Mouse (Mus musculus): ENCODE measurements at regions not wholly inside any gene's neighbourhood (a gene's known extent, or its start where the extent isn't known, plus 50 kb on each side); places are given as distances from the start of the nearest gene placed in this dataset.

- Histone ChIP-seq H3K4me3 (replicated peaks; ENCODE audit: low read length) (no peak overlapping the region), H3K9ac (ENCODE audit: low read depth, low read length, severe bottlenecking) (no peak overlapping the region), H3K27ac (replicated peaks; ENCODE audit: low read depth, low read length) (no peak overlapping the region), H3K9me3 (ENCODE audit: control insufficient read depth, low read length) (no peaks in the 10 kb centered on the region), H3K4me1 (ENCODE audit: control insufficient read depth, insufficient read depth, low read length) (no peaks in the 10 kb centered on the region), H3K4me2 (replicated peaks; ENCODE audit: low read depth, low read length, severe bottlenecking) (no peak overlapping the region), H3K36me3 (ENCODE audit: control insufficient read depth, insufficient read depth, low read length) (no peaks in the 10 kb centered on the region), H3K27me3 (ENCODE audit: control insufficient read depth, insufficient read depth, low read length) (no peaks in the 10 kb centered on the region)
- no peak for TF ChIP-seq POLR2A (IDR thresholded peaks at IDR 0.05; ENCODE audit: borderline replicate concordance, extremely low read depth, insufficient read depth, insufficient read length)
- DNase-seq (ENCODE audit: low spot score) = no peak
- no peak for ATAC-seq (ENCODE audit: low FRiP score, low read depth)
- WGBS = 47% methylated on average over 4 of the region's 4 CpGs
These were observed 215.1 kb upstream of the Rasa1 start for GRCm38 (mm10) chr13:85504001-85504400.

DNA sequence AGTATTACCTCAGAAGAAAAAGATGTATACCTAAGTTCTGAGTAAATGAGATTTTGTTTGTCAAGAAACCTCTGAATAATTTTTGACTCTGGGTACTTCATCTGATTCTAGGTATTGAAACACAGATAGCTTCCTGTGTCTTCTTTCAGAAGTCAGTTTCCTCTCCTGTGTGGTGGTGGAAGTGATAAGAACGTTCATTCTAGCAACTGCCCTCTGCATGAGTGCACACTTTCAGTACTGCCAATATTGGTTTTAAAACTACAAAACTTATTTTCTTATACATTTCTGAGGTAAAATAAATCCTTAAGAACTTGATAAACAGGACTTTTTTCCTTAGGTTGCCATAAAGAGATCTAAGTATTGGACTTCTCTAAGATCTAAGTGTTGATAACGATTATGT, 209.8 kb upstream of the Rasa1 start:
- no peak for TF ChIP-seq POLR2A (IDR thresholded peaks at IDR 0.05; ENCODE audit: borderline replicate concordance, extremely low read depth, insufficient read depth, insufficient read length)
- no peak for DNase-seq (ENCODE audit: low spot score)
- 78% methylated on average over 2 of the region's 2 CpGs for WGBS

DNA sequence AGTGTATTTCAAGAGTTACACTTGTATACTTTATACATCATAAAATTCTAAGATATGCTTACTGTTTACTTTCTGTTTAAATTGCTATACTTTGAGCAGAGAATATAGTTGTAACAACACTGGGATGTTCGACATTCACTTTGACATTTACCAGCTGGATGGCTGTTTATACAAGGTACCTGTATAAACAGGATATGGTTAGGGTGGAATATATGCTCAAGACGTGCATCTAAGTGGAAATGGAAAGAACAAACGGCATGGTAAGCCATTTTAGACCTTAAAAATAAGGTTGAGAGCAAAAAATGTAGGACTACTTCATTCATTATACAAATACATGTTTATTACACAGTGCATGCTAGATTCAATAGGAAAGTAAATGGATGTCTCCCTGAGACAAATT, 195.9 kb upstream of the Rasa1 start:
- DNase-seq (ENCODE audit: low spot score) = no peak
- no peak overlapping the region for H3K4me3 ChIP-seq (replicated peaks; ENCODE audit: low read length)
- WGBS = 74% methylated on average over 3 of the region's 3 CpGs
- no peak overlapping the region for H3K9ac ChIP-seq (ENCODE audit: low read depth, low read length, severe bottlenecking)
- no peaks in the 10 kb centered on the region for H3K4me1 ChIP-seq (ENCODE audit: control insufficient read depth, insufficient read depth, low read length)
- no peak for TF ChIP-seq POLR2A (IDR thresholded peaks at IDR 0.05; ENCODE audit: borderline replicate concordance, extremely low read depth, insufficient read depth, insufficient read length)
- H3K9me3 ChIP-seq (ENCODE audit: control insufficient read depth, low read length) = no peaks in the 10 kb centered on the region
- H3K27ac ChIP-seq (replicated peaks; ENCODE audit: low read depth, low read length) = no peak overlapping the region
- H3K4me2 ChIP-seq (replicated peaks; ENCODE audit: low read depth, low read length, severe bottlenecking) = no peak overlapping the region
- no peaks in the 10 kb centered on the region for H3K27me3 ChIP-seq (ENCODE audit: control insufficient read depth, insufficient read depth, low read length)
- no peaks in the 10 kb centered on the region for H3K36me3 ChIP-seq (ENCODE audit: control insufficient read depth, insufficient read depth, low read length)
- ATAC-seq (ENCODE audit: low FRiP score, low read depth) = no peak

More for the DNA sequence above, 209.8 kb upstream of the Rasa1 start:
- Histone ChIP-seq H3K27me3 (ENCODE audit: control insufficient read depth, insufficient read depth, low read length) (no peaks in the 10 kb centered on the region), H3K9me3 (ENCODE audit: control insufficient read depth, low read length) (no peaks in the 10 kb centered on the region), H3K27ac (replicated peaks; ENCODE audit: low read depth, low read length) (no peak overlapping the region), H3K4me3 (replicated peaks; ENCODE audit: low read length) (no peak overlapping the region), H3K4me1 (ENCODE audit: control insufficient read depth, insufficient read depth, low read length) (no peaks in the 10 kb centered on the region), H3K4me2 (replicated peaks; ENCODE audit: low read depth, low read length, severe bottlenecking) (no peak overlapping the region), H3K9ac (ENCODE audit: low read depth, low read length, severe bottlenecking) (no peak overlapping the region), H3K36me3 (ENCODE audit: control insufficient read depth, insufficient read depth, low read length) (no peaks in the 10 kb centered on the region)
- no peak for ATAC-seq (ENCODE audit: low FRiP score, low read depth)

- no peak for ATAC-seq (ENCODE audit: low FRiP score, low read depth)
- H3K9ac ChIP-seq (ENCODE audit: low read depth, low read length, severe bottlenecking) = no peak overlapping the region
- H3K27ac ChIP-seq (replicated peaks; ENCODE audit: low read depth, low read length) = no peak overlapping the region
- no peak for DNase-seq (ENCODE audit: low spot score)
- H3K9me3 ChIP-seq (ENCODE audit: control insufficient read depth, low read length) = no peaks in the 10 kb centered on the region
- H3K4me2 ChIP-seq (replicated peaks; ENCODE audit: low read depth, low read length, severe bottlenecking) = no peak overlapping the region
- no peaks in the 10 kb centered on the region for H3K27me3 ChIP-seq (ENCODE audit: control insufficient read depth, insufficient read depth, low read length)
- no peak for TF ChIP-seq POLR2A (IDR thresholded peaks at IDR 0.05; ENCODE audit: borderline replicate concordance, extremely low read depth, insufficient read depth, insufficient read length)
- no peaks in the 10 kb centered on the region for H3K4me1 ChIP-seq (ENCODE audit: control insufficient read depth, insufficient read depth, low read length)
- no peaks in the 10 kb centered on the region for H3K36me3 ChIP-seq (ENCODE audit: control insufficient read depth, insufficient read depth, low read length)
- no peak overlapping the region for H3K4me3 ChIP-seq (replicated peaks; ENCODE audit: low read length)
These were observed 194.4 kb upstream of the Rasa1 start for GRCm38 (mm10) chr13:85483348-85483747.

DNA sequence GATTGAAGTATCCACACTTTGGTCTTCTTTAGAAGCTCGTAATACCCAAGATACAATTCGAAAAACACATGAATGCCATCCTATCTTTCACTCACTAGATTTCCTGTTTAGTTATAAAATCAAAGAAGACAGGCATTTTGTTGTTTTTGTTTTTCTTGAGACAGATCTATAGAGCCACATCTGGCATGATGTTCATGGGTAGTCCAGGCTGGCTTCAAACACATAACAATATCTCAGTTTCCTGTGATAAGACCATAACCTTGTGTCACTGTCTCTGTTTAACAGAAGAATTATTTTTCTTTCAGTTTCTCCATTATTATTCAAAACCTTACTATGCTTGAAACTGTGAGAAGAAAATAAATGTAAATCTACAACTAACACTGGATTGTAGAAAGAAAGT, 190.5 kb upstream of the Rasa1 start:
- no peaks in the 10 kb centered on the region for H3K36me3 ChIP-seq (ENCODE audit: control insufficient read depth, insufficient read depth, low read length)
- H3K4me1 ChIP-seq (ENCODE audit: control insufficient read depth, insufficient read depth, low read length) = no peaks in the 10 kb centered on the region
- no peak overlapping the region for H3K9ac ChIP-seq (ENCODE audit: low read depth, low read length, severe bottlenecking)
- no peaks in the 10 kb centered on the region for H3K9me3 ChIP-seq (ENCODE audit: control insufficient read depth, low read length)
- H3K4me3 ChIP-seq (replicated peaks; ENCODE audit: low read length) = no peak overlapping the region
- no peaks in the 10 kb centered on the region for H3K27me3 ChIP-seq (ENCODE audit: control insufficient read depth, insufficient read depth, low read length)
- 92% methylated on average over 2 of the region's 2 CpGs for WGBS
- DNase-seq (ENCODE audit: low spot score) (no peak), ATAC-seq (ENCODE audit: low FRiP score, low read depth) (no peak)
- no peak overlapping the region for H3K4me2 ChIP-seq (replicated peaks; ENCODE audit: low read depth, low read length, severe bottlenecking)
- no peak overlapping the region for H3K27ac ChIP-seq (replicated peaks; ENCODE audit: low read depth, low read length)
- no peak for TF ChIP-seq POLR2A (IDR thresholded peaks at IDR 0.05; ENCODE audit: borderline replicate concordance, extremely low read depth, insufficient read depth, insufficient read length)

- ATAC-seq (ENCODE audit: low FRiP score, low read depth) (no peak), DNase-seq (ENCODE audit: low spot score) (no peak)
- Histone ChIP-seq H3K9me3 (ENCODE audit: control insufficient read depth, low read length) (no peaks in the 10 kb centered on the region), H3K4me3 (replicated peaks; ENCODE audit: low read length) (no peak overlapping the region), H3K4me1 (ENCODE audit: control insufficient read depth, insufficient read depth, low read length) (no peaks in the 10 kb centered on the region), H3K27me3 (ENCODE audit: control insufficient read depth, insufficient read depth, low read length) (no peaks in the 10 kb centered on the region), H3K36me3 (ENCODE audit: control insufficient read depth, insufficient read depth, low read length) (no peaks in the 10 kb centered on the region), H3K9ac (ENCODE audit: low read depth, low read length, severe bottlenecking) (no peak overlapping the region), H3K27ac (replicated peaks; ENCODE audit: low read depth, low read length) (no peak overlapping the region), H3K4me2 (replicated peaks; ENCODE audit: low read depth, low read length, severe bottlenecking) (no peak overlapping the region)
- WGBS = 81% methylated on average over 4 of the region's 4 CpGs
- no peak for TF ChIP-seq POLR2A (IDR thresholded peaks at IDR 0.05; ENCODE audit: borderline replicate concordance, extremely low read depth, insufficient read depth, insufficient read length)
These were observed 187.4 kb upstream of the Rasa1 start for GRCm38 (mm10) chr13:85476274-85476846.

Measured in limb, embryonic 14.5 days (tissue).